Mouse (Mus musculus) lung, embryonic 14.5 days (tissue): ENCODE results near the gene Sgsh. TPM values are rescaled to one million over a fixed set of nuclear protein-coding genes. Genes with fewer than 3 reads are reported as not detected.

Experiments
- ATAC-seq: fragments of 200-750 bp; cut with Nextera tagmentation; 2 replicates; pipeline ENCODE4 v1.8.0; 2017; ENCODE audit warnings: mild to moderate bottlenecking, moderate TSS enrichment, moderate library complexity; ENCODE audit not compliant: insufficient read depth
- DNase-seq: peaks from one replicate; pipeline ENCODE4 v3.0.0-alpha.2; 2015
- H3K27ac ChIP-seq: fragments of 300-500 bp; sonication (generic); 2 replicates; pipeline ENCODE4 v1.5.1; 2014; ENCODE audit warnings: low read depth, mild to moderate bottlenecking, moderate library complexity
- H3K27me3 ChIP-seq: fragments of 300-500 bp; sonication (generic); 2 replicates; pipeline ENCODE4 v1.6.1; 2014; ENCODE audit warnings: low read length, control low read depth; ENCODE audit not compliant: insufficient read depth
- H3K36me3 ChIP-seq: fragments of 300-500 bp; sonication (generic); 2 replicates; pipeline ENCODE4 v1.6.1; 2014; ENCODE audit warnings: control low read depth; ENCODE audit not compliant: insufficient read depth
- H3K4me1 ChIP-seq: fragments of 300-500 bp; sonication (generic); 2 replicates; pipeline ENCODE4 v1.6.1; 2014; ENCODE audit warnings: antibody characterized with exemption, control low read depth; ENCODE audit not compliant: insufficient read depth
- H3K4me2 ChIP-seq: fragments of 300-500 bp; sonication (generic); 2 replicates; pipeline ENCODE4 v1.6.1; 2014; ENCODE audit warnings: mild to moderate bottlenecking
- H3K4me3 ChIP-seq: fragments of 300-500 bp; sonication (generic); 2 replicates; pipeline ENCODE4 v1.5.1; 2014; ENCODE audit warnings: low read depth, low read length
- H3K9ac ChIP-seq: fragments of 300-500 bp; sonication (generic); 2 replicates; pipeline ENCODE4 v1.6.1; 2014
- H3K9me3 ChIP-seq: fragments of 300-500 bp; sonication (generic); 2 replicates; pipeline ENCODE4 v1.6.1; 2016; ENCODE audit warnings: low read depth, low read length, control low read depth
- CTCF ChIP-seq: IDR thresholded peaks from 2 replicates; pipeline ENCODE4 v1.5.1; 2016; ENCODE audit warnings: antibody characterized with exemption, low read depth
- WGBS: fragments of 180-500 bp; shearing (Covaris S2); extraction: QIAGEN DNeasy Blood & Tissue Kit; methylation state at CpG from one replicate; pipeline ENCODE4 v1.1.7; 2014; 5-methylcytosine and 5-hydroxymethylcytosine counted together
- polyA plus RNA-seq: library from polyadenylated mRNA; unstranded; fragments of >200 nt; fragmentation: Nextera tagmentation; extraction: Ambion mirVana; gene quantifications from 2 replicates; pipeline ENCODE4 v1.2.1, GENCODE M21; 2014

Gene Sgsh
- polyA plus RNA-seq, 1 experiment from 2014 or later, result 7.6 TPM

DNA sequence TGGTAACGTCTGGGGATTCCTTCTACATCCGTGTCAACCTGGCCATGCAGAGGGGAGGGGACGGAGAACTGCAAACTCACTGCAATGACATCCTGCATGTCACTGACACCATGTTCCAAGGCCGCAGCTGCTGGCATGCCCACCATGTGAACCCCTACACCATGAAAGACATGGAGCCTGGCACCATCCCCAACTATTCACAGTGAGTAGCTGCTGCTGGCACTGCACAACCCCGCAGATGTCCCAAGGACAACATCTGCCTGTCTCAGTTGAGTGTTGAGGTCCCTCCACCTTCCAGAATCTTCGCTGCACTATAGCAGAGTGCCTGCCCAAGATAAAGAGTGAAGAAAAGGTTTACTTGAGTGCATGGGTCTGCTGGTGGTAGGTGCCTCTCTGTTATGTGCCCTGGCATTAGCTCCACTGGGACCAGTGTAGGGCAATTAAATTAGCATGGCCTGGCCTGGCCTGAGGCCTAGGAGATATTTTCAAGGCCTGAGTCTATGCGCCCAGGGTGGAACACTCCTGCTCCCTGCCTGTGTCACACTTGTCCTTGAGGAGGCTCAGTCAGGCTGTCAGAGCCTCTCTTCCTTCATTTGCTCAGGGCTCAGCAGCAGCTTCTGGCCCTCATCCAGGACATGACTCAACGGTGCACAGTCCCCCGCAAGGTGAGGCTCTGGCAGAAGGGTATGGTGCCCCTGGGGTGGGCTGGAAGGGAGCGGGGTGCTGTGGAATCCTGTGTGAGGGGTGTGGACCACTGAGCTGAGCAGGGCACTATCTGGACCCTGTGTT lies 16.9 kb downstream of the Sgsh start:
- Histone ChIP-seq H3K9ac (no peak overlapping the region; the same call in 1 of the 2 replicates), H3K27ac (no peak overlapping the region), H3K27me3 (no peaks in the 10 kb centered on the region), H3K9me3 (no peaks in the 10 kb centered on the region), H3K4me3 (no peak overlapping the region), H3K4me2 (no peak overlapping the region), H3K4me1 (no peaks in the 10 kb centered on the region), H3K36me3 (no peaks in the 10 kb centered on the region)
- ATAC-seq (no peak), DNase-seq (no peak)
- no peak for TF ChIP-seq CTCF
- 80% methylated on average over 10 of the region's 10 CpGs for WGBS

DNA sequence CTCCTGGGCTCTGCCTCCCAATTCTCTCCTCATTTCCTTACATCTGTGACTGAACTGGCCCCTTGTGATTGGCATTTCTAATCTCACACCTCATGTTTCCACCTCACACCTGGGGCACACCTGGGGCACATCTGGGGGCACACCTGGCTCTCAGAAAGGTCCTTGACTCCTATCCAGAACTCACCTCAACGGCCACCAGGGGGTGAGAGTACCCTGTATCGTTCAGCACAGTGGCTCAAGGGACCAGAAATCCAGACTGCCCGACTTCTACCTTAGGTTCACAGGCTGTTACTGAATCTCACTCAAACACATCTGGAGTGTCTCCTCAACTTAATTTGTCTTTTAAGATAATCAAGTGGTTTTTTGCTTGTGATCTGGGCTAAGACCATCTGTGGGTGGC lies 23.4 kb downstream of the Sgsh start:
- no peak overlapping the region for H3K4me2 ChIP-seq
- H3K36me3 ChIP-seq, result no peaks in the 10 kb centered on the region
- TF ChIP-seq CTCF, result peak; percentile 40
- peak; percentile 5 for DNase-seq
- 27% methylated on average over 3 of the region's 3 CpGs for WGBS
- no peaks in the 10 kb centered on the region for H3K27me3 ChIP-seq
- ATAC-seq, result no peak
- H3K4me1 ChIP-seq, result no peaks in the 10 kb centered on the region
- no peak overlapping the region for H3K4me3 ChIP-seq
- H3K9me3 ChIP-seq, result no peaks in the 10 kb centered on the region
- H3K27ac ChIP-seq, result no peak overlapping the region
- H3K9ac ChIP-seq, result no peak overlapping the region

DNA sequence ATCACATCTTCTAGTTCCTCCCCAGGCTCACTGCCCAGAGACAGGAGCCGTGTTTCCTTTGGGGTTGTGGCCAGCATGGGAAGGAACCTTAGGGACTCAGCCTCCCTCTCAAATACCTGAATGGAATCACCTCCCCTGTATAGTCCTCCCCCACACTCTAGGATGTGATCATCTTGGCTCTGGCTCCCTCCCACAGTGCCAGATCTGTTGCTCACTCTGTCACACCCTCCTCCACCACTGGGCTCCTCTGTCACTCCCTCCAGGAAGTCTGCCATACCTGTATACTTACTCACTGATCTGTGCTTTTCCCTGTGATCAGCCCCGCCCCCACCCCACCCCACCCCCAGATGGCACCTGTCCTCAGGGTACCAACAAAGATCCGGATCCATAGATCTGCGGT lies 24.7 kb downstream of the Sgsh start:
- H3K4me1 ChIP-seq, result no peaks in the 10 kb centered on the region
- TF ChIP-seq CTCF, result no peak
- no peak overlapping the region for H3K27ac ChIP-seq
- no peaks in the 10 kb centered on the region for H3K9me3 ChIP-seq
- DNase-seq (no peak), ATAC-seq (no peak)
- 55% methylated on average over 4 of the region's 4 CpGs for WGBS
- H3K4me2 ChIP-seq, result no peak overlapping the region
- H3K27me3 ChIP-seq, result no peaks in the 10 kb centered on the region
- H3K4me3 ChIP-seq, result no peak overlapping the region
- no peak overlapping the region for H3K9ac ChIP-seq
- no peaks in the 10 kb centered on the region for H3K36me3 ChIP-seq

DNA sequence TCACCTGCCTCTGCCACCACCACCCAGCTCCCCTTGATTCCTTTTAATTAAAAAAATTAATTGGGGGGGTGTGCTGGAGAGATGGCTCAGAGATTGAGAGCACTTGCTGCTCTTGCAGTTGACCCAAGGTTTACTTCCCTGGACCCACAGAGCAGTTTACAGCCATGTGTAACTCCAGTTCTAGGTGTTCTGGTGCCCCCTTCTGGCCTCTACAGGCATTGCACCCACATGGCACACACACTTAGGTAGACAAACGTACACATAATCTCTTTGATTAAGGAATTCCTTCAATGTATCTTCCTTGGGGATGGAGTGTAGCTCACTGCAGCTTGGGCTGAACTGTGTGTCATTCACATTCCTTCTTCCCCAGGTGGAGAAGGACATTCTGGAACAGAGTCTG lies 30.3 kb downstream of the Sgsh start:
- Histone ChIP-seq H3K4me2 (no peak overlapping the region), H3K36me3 (no peaks in the 10 kb centered on the region), H3K4me3 (no peak overlapping the region), H3K27ac (no peak overlapping the region), H3K4me1 (no peaks in the 10 kb centered on the region), H3K9ac (no peak overlapping the region), H3K9me3 (no peaks in the 10 kb centered on the region), H3K27me3 (no peaks in the 10 kb centered on the region)
- peak; percentile 39 for TF ChIP-seq CTCF
- 80% methylated on average over 1 of the region's 1 CpGs for WGBS
- no peak for ATAC-seq
- no peak for DNase-seq

DNA sequence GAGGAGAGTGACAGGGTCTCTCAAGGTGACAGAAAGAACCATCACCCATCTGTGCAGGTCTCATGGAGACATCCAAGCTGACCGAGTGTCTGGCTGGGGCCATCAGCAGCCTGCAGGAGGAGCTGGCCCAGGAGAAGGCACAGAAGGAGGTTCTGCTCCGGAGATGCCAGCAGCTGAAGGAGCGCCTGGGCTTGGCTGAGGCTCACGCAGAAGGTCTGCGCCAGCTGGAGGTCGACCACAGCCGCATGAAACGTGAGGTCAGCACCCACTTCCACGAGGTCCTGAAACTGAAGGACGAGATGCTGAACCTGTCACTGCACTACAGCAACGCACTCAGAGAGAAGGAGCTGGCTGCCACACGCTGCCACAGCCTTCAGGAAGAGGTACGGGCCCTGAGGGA lies 32.8 kb downstream of the Sgsh start:
- no peaks in the 10 kb centered on the region for H3K36me3 ChIP-seq
- no peak overlapping the region for H3K4me3 ChIP-seq
- no peak overlapping the region for H3K4me2 ChIP-seq
- no peaks in the 10 kb centered on the region for H3K4me1 ChIP-seq
- ATAC-seq (no peak), DNase-seq (no peak)
- no peaks in the 10 kb centered on the region for H3K27me3 ChIP-seq
- TF ChIP-seq CTCF, result no peak
- WGBS, result 56% methylated on average over 13 of the region's 13 CpGs
- no peaks in the 10 kb centered on the region for H3K9me3 ChIP-seq
- H3K9ac ChIP-seq, result no peak overlapping the region
- no peak overlapping the region for H3K27ac ChIP-seq

DNA sequence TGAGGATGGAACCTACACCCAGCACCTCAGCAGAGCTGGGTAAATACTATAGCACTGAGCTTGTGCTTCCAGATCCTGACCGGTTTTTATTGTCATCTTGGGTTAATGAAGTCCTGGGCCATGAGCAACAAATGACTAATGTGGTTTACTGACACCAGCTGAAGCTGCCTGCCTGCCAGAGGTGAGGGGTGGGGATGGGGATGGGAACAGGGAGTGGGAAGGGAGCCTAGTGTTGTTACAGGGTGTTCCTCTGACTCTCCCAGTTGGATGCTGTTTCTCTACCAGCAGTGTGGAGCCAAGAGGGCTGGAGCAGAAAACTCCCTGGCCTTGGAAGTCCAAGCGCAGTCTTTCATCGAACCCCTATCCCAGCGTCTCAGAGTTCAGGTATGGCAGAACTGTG lies 38.6 kb downstream of the Sgsh start:
- Histone ChIP-seq H3K27ac (no peak overlapping the region), H3K36me3 (no peaks in the 10 kb centered on the region), H3K4me1 (no peaks in the 10 kb centered on the region), H3K27me3 (no peaks in the 10 kb centered on the region), H3K4me2 (no peak overlapping the region), H3K9ac (no peak overlapping the region), H3K9me3 (no peaks in the 10 kb centered on the region), H3K4me3 (no peak overlapping the region)
- WGBS, result 68% methylated on average over 4 of the region's 4 CpGs
- TF ChIP-seq CTCF, result no peak
- ATAC-seq (no peak), DNase-seq (no peak)

DNA sequence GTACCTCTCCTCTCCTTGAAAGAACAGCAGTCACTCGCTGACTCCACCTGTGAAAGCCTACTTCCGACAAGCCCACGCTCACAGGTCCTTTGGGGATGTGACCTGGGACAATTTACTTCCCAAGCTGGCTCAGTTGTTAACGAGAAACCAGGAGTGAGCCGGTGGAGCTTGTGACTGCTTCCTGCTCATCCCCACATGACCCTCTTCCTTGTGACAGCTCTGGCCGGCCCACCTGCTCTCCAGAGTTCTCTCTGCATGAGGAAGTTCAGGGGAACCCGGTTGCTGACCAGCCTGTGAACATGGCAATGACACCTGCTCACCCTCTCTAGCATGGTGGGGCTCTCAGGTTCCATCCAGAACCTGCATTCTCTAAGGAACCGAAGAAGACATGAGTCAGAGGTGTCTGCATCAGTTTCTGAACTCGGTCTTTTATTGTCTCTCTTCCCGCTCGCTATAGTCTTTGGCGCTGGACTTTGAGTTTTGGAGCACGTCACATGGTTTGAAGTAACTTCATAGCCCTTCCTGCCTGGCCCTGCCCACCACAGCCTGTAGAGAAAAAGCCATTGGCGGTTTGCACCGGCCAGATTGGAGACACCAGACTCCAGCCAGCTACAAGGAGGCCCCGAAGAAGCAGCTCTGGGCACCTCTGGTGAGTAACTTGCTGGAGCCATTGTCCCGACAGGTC lies 40.9 kb downstream of the Sgsh start:
- Histone ChIP-seq H3K36me3 (no peaks in the 10 kb centered on the region), H3K4me3 (no peak overlapping the region), H3K4me1 (no peaks in the 10 kb centered on the region), H3K4me2 (no peak overlapping the region), H3K9ac (no peak overlapping the region), H3K27ac (no peak overlapping the region), H3K9me3 (no peaks in the 10 kb centered on the region), H3K27me3 (no peaks in the 10 kb centered on the region)
- TF ChIP-seq CTCF, result no peak
- ATAC-seq (no peak), DNase-seq (no peak)
- WGBS, result 63% methylated on average over 17 of the region's 17 CpGs
